In genomic region chr13:99484905-99485304, GRCm38 (mm10) we compare ENCODE assay signal across 10 mouse cellular contexts. TPM values are rescaled to one million over a fixed set of nuclear protein-coding genes. Genes with fewer than 3 reads are reported as not detected.
DNase-seq lines count a peak whose midpoint lies in the region; ATAC-seq and TF ChIP-seq lines count a peak whose summit lies in the region.
"Had no signal": no experiment of that assay in that cellular context is flagged by ENCODE, and none has a peak within 500 bp of the region (broad histone marks: within the 10 kb centered on the region; RNA-seq: fewer than 3 reads in every experiment).

No protein-coding gene starts in this region.

- no peaks in the 10 kb centered on the region for H3K36me3 ChIP-seq in lung, embryonic 15.5 days
- H3K36me3 ChIP-seq in hindbrain, embryonic 12.5 days = peaks cover 26% of the 10 kb centered on the region; the same call in 1 of the 2 replicates
- H3K36me3 ChIP-seq: liver, embryonic 13.5 days had no signal

- no peak for ATAC-seq in lung, embryonic 15.5 days (ENCODE audit: borderline replicate concordance, extremely low read depth, low FRiP score, low TSS enrichment)
- ATAC-seq in hindbrain, embryonic 12.5 days (ENCODE audit: low FRiP score) = no peak

- intact Hi-C loops in gastrocnemius, adult 2 months (cut with DNase I) = loop anchor here (5.0 kb wide), 1 partner anchor 43 kb away; no protein-coding TSS in a partner anchor
- intact Hi-C loops in gastrocnemius, postnatal 36 days (cut with DNase I) = loop anchor here (5.0 kb wide), 1 partner anchor 93 kb away; no protein-coding TSS in a partner anchor

- peaks cover 17% of the 10 kb centered on the region for H3K4me1 ChIP-seq in lung, embryonic 15.5 days
- peaks cover 5% of the 10 kb centered on the region; the same call in 1 of the 2 replicates for H3K4me1 ChIP-seq in lung, adult 2 months (ENCODE audit: control insufficient read depth, insufficient read depth, low read length)
- H3K4me1 ChIP-seq in hindbrain, embryonic 12.5 days = peaks cover 46% of the 10 kb centered on the region
- H3K4me1 ChIP-seq: liver, embryonic 13.5 days had no signal

- 68% methylated on average over 10 of the region's 10 CpGs for WGBS in lung, embryonic 15.5 days
- 77% methylated on average over 10 of the region's 10 CpGs for WGBS in lung, adult 2 months
- 70% methylated on average over 10 of the region's 10 CpGs for WGBS in hindbrain, embryonic 12.5 days

- H3K27me3 ChIP-seq in lung, embryonic 15.5 days = no peaks in the 10 kb centered on the region
- H3K27me3 ChIP-seq in hindbrain, embryonic 12.5 days = no peaks in the 10 kb centered on the region
- H3K27me3 ChIP-seq: liver, embryonic 13.5 days had no signal

- no peak for DNase-seq in gastrocnemius, adult 2 months
- DNase-seq in gastrocnemius, postnatal 36 days = no peak
- no peak for DNase-seq in lung, adult 2 months
- DNase-seq in testis, postnatal 14 days (ENCODE audit: low spot score) = peak; percentile 13
- DNase-seq in kidney, postnatal 10 days = no peak
- DNase-seq in layer of hippocampus, adult 9-11 months = no peak
- DNase-seq: adrenal gland, postnatal 25 days; liver, embryonic 13.5 days had no signal

- no peak for TF ChIP-seq CTCF in gastrocnemius, adult 2 months (IDR thresholded peaks at IDR 0.05)
- TF ChIP-seq CTCF in lung, adult 2 months (IDR thresholded peaks at IDR 0.05; ENCODE audit: insufficient read depth, low read length) = no peak

- H3K9me3 ChIP-seq in lung, embryonic 15.5 days = no peaks in the 10 kb centered on the region
- no peaks in the 10 kb centered on the region for H3K9me3 ChIP-seq in hindbrain, embryonic 12.5 days (replicated peaks)
- H3K9me3 ChIP-seq: liver, embryonic 13.5 days had no signal

- H3K4me2 ChIP-seq in lung, embryonic 15.5 days = no peak overlapping the region
- H3K4me2 ChIP-seq in hindbrain, embryonic 12.5 days (replicated peaks) = no peak overlapping the region
- H3K4me2 ChIP-seq: liver, embryonic 13.5 days had no signal

- H3K4me3 ChIP-seq in gastrocnemius, adult 2 months = no peak overlapping the region
- H3K4me3 ChIP-seq in lung, embryonic 15.5 days = no peak overlapping the region
- H3K4me3 ChIP-seq in lung, adult 2 months (replicated peaks; ENCODE audit: extremely low read depth, low read depth, low read length) = no peak overlapping the region
- no peak overlapping the region for H3K4me3 ChIP-seq in hindbrain, embryonic 12.5 days
- H3K4me3 ChIP-seq: liver, embryonic 13.5 days had no signal

- H3K27ac ChIP-seq in gastrocnemius, adult 2 months = peak overlapping the region; percentile 77
- H3K27ac ChIP-seq in lung, embryonic 15.5 days = 0 out of 2 replicates have a peak overlapping the region, but pooled peaks have one; percentile 13
- H3K27ac ChIP-seq in hindbrain, embryonic 12.5 days = peak overlapping the region; percentile 45
- H3K27ac ChIP-seq: liver, embryonic 13.5 days had no signal

- no peak overlapping the region for H3K9ac ChIP-seq in lung, embryonic 15.5 days
- no peak overlapping the region for H3K9ac ChIP-seq in hindbrain, embryonic 12.5 days
- H3K9ac ChIP-seq: liver, embryonic 13.5 days had no signal

- no peak for TF ChIP-seq POLR2A in lung, adult 2 months (IDR thresholded peaks at IDR 0.05; ENCODE audit: borderline replicate concordance, extremely low read depth, low read depth, low read length)

RNA-seq across cellular contexts. Expression of gene Map1b, which starts 31.4 kb away (rescaled TPM):
- total RNA-seq in gastrocnemius, adult 2 months (2021) = 10 to 100 TPM in 1 of 2 experiments, 1 to 10 TPM in 1; 7.7 to 13.8 TPM
- 1 to 10 TPM; 8.4 to 9.5 TPM for total RNA-seq in gastrocnemius, postnatal 36 days (2021)
- 63.4 and 76.4 TPM in 2 replicates for polyA plus RNA-seq in lung, embryonic 15.5 days (2015; fragmentation: Nextera tagmentation; extraction: Ambion mirVana)
- polyA plus RNA-seq in lung, adult 2 months (2012; rRNA removed) = 2.3 and 4.1 TPM in 2 replicates
- polyA plus RNA-seq in hindbrain, embryonic 12.5 days (2016; fragmentation: Nextera tagmentation; extraction: Ambion mirVana) = 1,280 and 1,328 TPM in 2 replicates

Comparison
In these comparisons a context has a peak if more than half of its experiments do, and no peak if none do; other contexts are left out.
1. H3K27ac ChIP-seq: peak in every context shown above with its lines; median percentile 77 in gastrocnemius, adult 2 months; 45 in hindbrain, embryonic 12.5 days; 13 in lung, embryonic 15.5 days.
2. RNA of gene Map1b, which starts 31.4 kb away (polyA plus RNA-seq): 1,280 to 1,328 TPM in hindbrain, embryonic 12.5 days; 63.4 to 76.4 TPM in lung, embryonic 15.5 days and 2.3 to 4.1 TPM in lung, adult 2 months; every median in the first group is over 10 times any median in the second.